Mouse (Mus musculus) limb, embryonic 10.5 days (tissue): ENCODE data around the gene Polr2l. TPM values are rescaled to one million over a fixed set of nuclear protein-coding genes. Genes with fewer than 3 reads are reported as not detected.
A peak's percentile ranks its signal among the peaks of the same experiment; 100 is the strongest.

Experiments
- DNase-seq: peaks from one replicate; pipeline ENCODE4 v3.0.0-alpha.2; 2017; ENCODE audit warnings: low spot score
- H3K27ac ChIP-seq: fragments of 300-500 bp; sonication (generic); 2 replicates; pipeline ENCODE4 v1.5.1; 2016; ENCODE audit warnings: mild to moderate bottlenecking
- H3K27me3 ChIP-seq: fragments of 300-500 bp; sonication (generic); 2 replicates; pipeline ENCODE4 v1.6.1; 2016; ENCODE audit warnings: low read depth, mild to moderate bottlenecking; ENCODE audit not compliant: poor library complexity, severe bottlenecking
- H3K36me3 ChIP-seq: fragments of 300-500 bp; sonication (generic); 2 replicates; pipeline ENCODE4 v1.6.1; 2016; ENCODE audit warnings: mild to moderate bottlenecking, moderate library complexity
- H3K4me1 ChIP-seq: fragments of 300-500 bp; sonication (generic); 2 replicates; pipeline ENCODE4 v1.6.1; 2016
- H3K4me3 ChIP-seq: fragments of 300-500 bp; sonication (generic); 2 replicates; pipeline ENCODE4 v1.5.1; 2016; ENCODE audit warnings: mild to moderate bottlenecking, moderate library complexity
- H3K9me3 ChIP-seq: fragments of 300-500 bp; sonication (generic); replicated peaks from 2 replicates; pipeline ENCODE4 v1.6.1; 2016; ENCODE audit warnings: mild to moderate bottlenecking
- WGBS: fragments of 180-500 bp; shearing (Covaris S2); methylation state at CpG from one replicate; pipeline ENCODE4 v1.1.7; 2016; 5-methylcytosine and 5-hydroxymethylcytosine counted together
- polyA plus RNA-seq: library from polyadenylated mRNA; unstranded; fragments of >200 nt; fragmentation: Nextera tagmentation; extraction: Ambion mirVana; gene quantifications from 2 replicates; pipeline ENCODE4 v1.2.1, GENCODE M21; 2016

Polr2l gene
- 77.2 and 86.8 TPM in 2 replicates for polyA plus RNA-seq

GRCm38 (mm10) chr7:141475011-141475804 lies at the start of gene Polr2l, which contains the start of gene Tspan4:
Gene Polr2l (minus strand): TSS chr7:141475132.
Gene Tspan4 (plus strand): TSS chr7:141475240.
- Histone ChIP-seq H3K4me1 (peaks cover 48% of the 10 kb centered on the region), H3K36me3 (peaks cover 26% of the 10 kb centered on the region), H3K9me3 (no peaks in the 10 kb centered on the region), H3K27ac (peak within 1 kb of the TSS; percentile 98), H3K27me3 (0 out of 2 replicates have a peak, but pooled peaks cover 4% of the 10 kb centered on the region), H3K4me3 (peak within 1 kb of the TSS; percentile 86)
- WGBS = under 1% methylated on average over 87 of the region's 87 CpGs
- DNase-seq = peak; percentile 91

GRCm38 (mm10) chr7:141524271-141524670 lies 49.3 kb upstream of the Polr2l start:
- 92% methylated on average over 4 of the region's 4 CpGs for WGBS
- Histone ChIP-seq H3K27ac (no peak overlapping the region), H3K36me3 (peaks cover 39% of the 10 kb centered on the region), H3K27me3 (no peaks in the 10 kb centered on the region), H3K9me3 (no peaks in the 10 kb centered on the region), H3K4me3 (no peak overlapping the region), H3K4me1 (no peaks in the 10 kb centered on the region)
- DNase-seq = no peak

DNA sequence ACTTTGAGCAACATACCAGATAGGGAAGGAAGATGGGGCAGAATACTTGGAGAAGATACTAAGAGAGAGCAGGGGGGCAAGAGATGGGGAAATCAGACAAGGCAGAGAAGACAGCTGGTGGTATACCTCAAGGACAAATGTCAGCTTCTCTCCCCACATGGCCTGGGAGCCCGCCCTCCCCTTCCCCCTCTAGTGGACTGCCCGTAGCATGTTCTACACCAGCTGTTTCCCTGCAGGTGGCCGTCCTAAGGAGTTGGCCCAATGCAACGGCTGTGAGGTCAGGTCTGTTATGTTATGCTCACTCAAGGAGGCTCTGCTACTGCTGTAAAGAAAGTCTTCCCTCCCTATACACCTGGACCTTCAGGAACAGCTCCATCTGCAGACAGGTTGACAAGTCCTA lies 48.1 kb upstream of the Polr2l start:
- DNase-seq = no peak
- no peak overlapping the region; the same call in 1 of the 2 replicates for H3K27ac ChIP-seq
- no peak overlapping the region for H3K4me3 ChIP-seq
- no peaks in the 10 kb centered on the region for H3K27me3 ChIP-seq
- H3K36me3 ChIP-seq = peaks cover 27% of the 10 kb centered on the region
- H3K4me1 ChIP-seq = no peaks in the 10 kb centered on the region
- 58% methylated on average over 4 of the region's 4 CpGs for WGBS
- H3K9me3 ChIP-seq = no peaks in the 10 kb centered on the region

- Histone ChIP-seq H3K27ac (no peak overlapping the region), H3K9me3 (no peaks in the 10 kb centered on the region), H3K36me3 (peaks cover 31% of the 10 kb centered on the region), H3K27me3 (no peaks in the 10 kb centered on the region), H3K4me1 (no peaks in the 10 kb centered on the region), H3K4me3 (no peak overlapping the region)
- 83% methylated on average over 1 of the region's 1 CpGs for WGBS
- no peak for DNase-seq
Observed at GRCm38 (mm10) chr7:141519795-141520194, 44.9 kb upstream of the Polr2l start.

- H3K27ac ChIP-seq = no peak overlapping the region
- H3K36me3 ChIP-seq = peaks cover 35% of the 10 kb centered on the region
- no peaks in the 10 kb centered on the region for H3K9me3 ChIP-seq
- 89% methylated on average over 3 of the region's 3 CpGs for WGBS
- H3K4me3 ChIP-seq = no peak overlapping the region
- DNase-seq = no peak
- no peaks in the 10 kb centered on the region for H3K4me1 ChIP-seq
- H3K27me3 ChIP-seq = no peaks in the 10 kb centered on the region
Observed at GRCm38 (mm10) chr7:141518926-141519325, 44.0 kb upstream of the Polr2l start.

GRCm38 (mm10) chr7:141518296-141518695 lies 43.4 kb upstream of the Polr2l start:
- no peak for DNase-seq
- H3K36me3 ChIP-seq = peaks cover 40% of the 10 kb centered on the region
- no peaks in the 10 kb centered on the region for H3K4me1 ChIP-seq
- WGBS = 88% methylated on average over 5 of the region's 5 CpGs
- no peaks in the 10 kb centered on the region for H3K9me3 ChIP-seq
- H3K27me3 ChIP-seq = no peaks in the 10 kb centered on the region
- H3K27ac ChIP-seq = no peak overlapping the region
- H3K4me3 ChIP-seq = no peak overlapping the region

- Histone ChIP-seq H3K9me3 (no peaks in the 10 kb centered on the region), H3K4me3 (no peak overlapping the region), H3K4me1 (no peaks in the 10 kb centered on the region), H3K27ac (no peak overlapping the region), H3K27me3 (no peaks in the 10 kb centered on the region), H3K36me3 (peaks cover 41% of the 10 kb centered on the region)
- 92% methylated on average over 4 of the region's 4 CpGs for WGBS
- DNase-seq = no peak
Observed at GRCm38 (mm10) chr7:141517638-141518037, 42.7 kb upstream of the Polr2l start.

- no peaks in the 10 kb centered on the region for H3K9me3 ChIP-seq
- H3K27me3 ChIP-seq = no peaks in the 10 kb centered on the region
- H3K36me3 ChIP-seq = peaks cover 25% of the 10 kb centered on the region
- H3K4me3 ChIP-seq = no peak overlapping the region
- WGBS = 76% methylated on average over 8 of the region's 8 CpGs
- no peaks in the 10 kb centered on the region for H3K4me1 ChIP-seq
- no peak overlapping the region for H3K27ac ChIP-seq
- no peak for DNase-seq
Observed at GRCm38 (mm10) chr7:141510681-141511191, 35.8 kb upstream of the Polr2l start.

DNA sequence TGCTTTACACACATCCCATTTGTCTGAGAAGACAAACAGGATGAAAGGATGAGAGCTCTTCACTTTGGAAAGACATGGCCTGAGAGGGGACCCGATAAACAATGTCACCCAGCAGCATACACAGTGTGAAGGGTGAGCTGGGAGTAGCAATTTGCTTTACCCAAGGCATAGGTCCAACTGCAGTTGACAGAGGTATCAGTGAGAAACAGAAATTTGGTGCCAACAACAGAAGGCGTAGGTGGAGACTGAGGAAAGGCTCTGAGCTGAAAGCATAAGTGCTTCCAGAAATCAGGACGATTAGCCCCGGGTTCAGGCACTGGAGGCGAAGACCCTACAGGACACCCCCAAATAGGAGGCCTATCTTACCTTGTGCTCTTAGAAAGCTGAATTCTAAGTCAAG lies 35.3 kb upstream of the Polr2l start:
- Histone ChIP-seq H3K4me1 (no peaks in the 10 kb centered on the region), H3K36me3 (peaks cover 20% of the 10 kb centered on the region), H3K27ac (no peak overlapping the region), H3K4me3 (no peak overlapping the region), H3K27me3 (no peaks in the 10 kb centered on the region), H3K9me3 (no peaks in the 10 kb centered on the region)
- DNase-seq = no peak
- 91% methylated on average over 5 of the region's 5 CpGs for WGBS

DNA sequence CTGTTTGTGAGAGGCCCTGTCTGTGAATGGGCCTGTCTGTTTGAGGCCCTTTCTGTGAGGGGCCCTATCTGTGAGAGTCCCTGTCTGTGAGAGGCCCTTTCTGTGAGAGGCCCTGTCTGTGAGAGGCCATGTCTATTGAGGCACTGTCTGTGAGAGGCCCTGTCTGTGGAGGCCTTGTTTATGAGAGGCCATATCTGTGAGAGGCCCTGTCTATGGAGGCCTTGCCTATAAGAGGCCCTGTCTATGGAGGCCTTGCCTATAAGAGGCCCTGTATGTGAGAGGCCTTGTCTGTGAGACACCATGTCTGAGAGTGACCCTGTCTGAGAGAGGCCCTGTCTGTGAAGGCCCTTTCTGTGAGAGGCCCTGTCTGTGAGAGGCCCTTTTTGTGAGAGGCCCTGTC lies 33.2 kb upstream of the Polr2l start:
- Histone ChIP-seq H3K9me3 (no peaks in the 10 kb centered on the region), H3K4me3 (no peak overlapping the region), H3K36me3 (peaks cover 6% of the 10 kb centered on the region; the same call in 1 of the 2 replicates), H3K27me3 (no peaks in the 10 kb centered on the region), H3K4me1 (no peaks in the 10 kb centered on the region), H3K27ac (peak overlapping the region; percentile 46)
- no peak for DNase-seq

- H3K4me3 ChIP-seq = no peak overlapping the region
- 91% methylated on average over 2 of the region's 2 CpGs for WGBS
- H3K4me1 ChIP-seq = no peaks in the 10 kb centered on the region
- H3K27ac ChIP-seq = peak overlapping the region; percentile 69
- DNase-seq = no peak
- no peaks in the 10 kb centered on the region for H3K9me3 ChIP-seq
- no peaks in the 10 kb centered on the region for H3K27me3 ChIP-seq
- peaks cover 13% of the 10 kb centered on the region for H3K36me3 ChIP-seq
Observed at GRCm38 (mm10) chr7:141506278-141506677, 31.3 kb upstream of the Polr2l start.

- Histone ChIP-seq H3K27me3 (no peaks in the 10 kb centered on the region), H3K4me1 (no peaks in the 10 kb centered on the region), H3K9me3 (no peaks in the 10 kb centered on the region), H3K36me3 (peaks cover 20% of the 10 kb centered on the region), H3K4me3 (no peak overlapping the region), H3K27ac (no peak overlapping the region)
- 94% methylated on average over 5 of the region's 5 CpGs for WGBS
- DNase-seq = no peak
Observed at GRCm38 (mm10) chr7:141502556-141502905, 27.6 kb upstream of the Polr2l start.

GRCm38 (mm10) chr7:141501820-141502555 lies 27.1 kb upstream of the Polr2l start:
- 93% methylated on average over 7 of the region's 7 CpGs for WGBS
- no peak overlapping the region for H3K27ac ChIP-seq
- H3K36me3 ChIP-seq = peaks cover 20% of the 10 kb centered on the region

More at GRCm38 (mm10) chr7:141501820-141502555, 27.1 kb upstream of the Polr2l start:
- Histone ChIP-seq H3K4me3 (no peak overlapping the region), H3K4me1 (no peaks in the 10 kb centered on the region), H3K27me3 (no peaks in the 10 kb centered on the region), H3K9me3 (no peaks in the 10 kb centered on the region)
- DNase-seq = no peak
